Mouse (Mus musculus) cerebral cortex, adult 2 months (tissue): Measurements from ENCODE around the gene Tada2b.

Source experiments
- WGBS: fragments of 180-500 bp; shearing (Covaris S2); methylation state at CpG from one replicate; pipeline ENCODE4 v1.1.7; 2018; 5-methylcytosine and 5-hydroxymethylcytosine counted together

The Tada2b gene

DNA sequence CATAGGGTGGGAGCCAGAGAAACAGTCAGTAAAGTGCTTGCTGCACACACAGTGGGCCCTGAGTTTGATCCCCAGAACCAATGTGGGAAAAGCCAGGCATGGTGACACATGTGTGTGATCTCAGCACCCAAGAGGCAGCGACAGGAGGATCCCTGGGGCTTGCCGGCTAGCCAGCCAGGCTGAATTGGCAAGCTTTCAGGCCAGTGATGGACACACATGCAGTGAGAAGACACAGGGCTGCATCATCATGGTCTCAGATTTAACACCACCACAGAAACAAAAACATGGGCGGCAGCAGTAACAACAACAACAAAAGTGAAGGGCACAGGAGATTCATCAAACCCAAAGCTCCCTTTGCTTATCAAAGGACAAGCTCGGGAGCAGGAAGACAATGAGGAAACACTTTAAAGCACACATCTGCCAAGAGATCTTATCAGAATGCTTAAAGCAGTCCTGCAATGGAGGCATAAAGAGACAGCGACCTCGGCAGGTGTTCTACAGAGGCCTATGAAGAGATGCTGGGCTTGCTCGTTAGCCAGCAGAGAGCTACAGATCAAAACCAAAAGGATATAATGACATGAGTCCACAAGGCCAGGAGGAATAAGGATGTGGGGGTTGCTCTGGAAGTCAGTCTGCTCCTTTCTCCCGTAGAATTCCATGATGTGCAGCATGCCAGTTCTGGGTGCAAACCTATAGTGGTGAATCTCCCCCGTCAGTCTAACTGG is 37.8 kb downstream of the Tada2b start:
- 70% methylated on average over 9 of the region's 9 CpGs for WGBS

DNA sequence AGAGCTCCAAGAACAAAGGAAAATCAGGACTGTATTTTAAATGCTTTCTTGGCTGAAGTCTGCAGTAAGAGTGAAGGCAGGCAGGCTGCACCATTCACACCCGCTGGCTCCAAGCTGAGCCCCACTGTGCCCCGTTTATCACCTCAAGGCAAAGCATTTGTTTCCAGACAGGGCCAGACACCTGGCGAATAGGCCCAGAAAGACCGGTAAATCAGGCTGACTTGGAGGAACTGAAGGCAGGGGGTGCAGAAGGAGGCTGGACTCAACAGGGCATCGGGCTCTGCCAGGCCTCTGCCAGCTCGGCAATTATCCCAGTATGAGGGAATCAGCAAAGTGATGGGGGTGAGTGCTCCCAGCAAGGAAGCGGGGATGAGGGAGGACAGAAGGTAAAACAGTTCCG is 39.1 kb downstream of the Tada2b start:
- 56% methylated on average over 8 of the region's 8 CpGs for WGBS

DNA sequence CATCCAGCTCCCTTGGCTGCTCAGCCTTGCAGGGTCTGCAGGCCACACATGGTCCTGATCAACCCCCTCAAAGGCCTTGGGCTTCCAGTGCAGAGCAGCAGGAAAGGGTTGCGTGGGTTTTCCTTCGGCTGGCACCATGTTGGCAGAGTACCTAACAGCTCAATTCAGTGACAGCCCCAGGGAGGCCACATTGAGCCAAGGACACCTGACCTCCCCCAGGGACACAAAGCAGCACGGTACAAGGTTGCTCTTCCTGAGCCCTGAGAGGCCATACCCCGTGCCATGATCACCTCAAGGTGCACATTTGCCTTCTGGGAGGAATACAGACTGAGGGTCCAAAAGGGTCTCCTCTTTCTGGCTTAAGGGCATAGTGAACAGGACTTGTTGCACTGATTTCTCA is 39.5 kb downstream of the Tada2b start:
- WGBS = 71% methylated on average over 4 of the region's 4 CpGs

DNA sequence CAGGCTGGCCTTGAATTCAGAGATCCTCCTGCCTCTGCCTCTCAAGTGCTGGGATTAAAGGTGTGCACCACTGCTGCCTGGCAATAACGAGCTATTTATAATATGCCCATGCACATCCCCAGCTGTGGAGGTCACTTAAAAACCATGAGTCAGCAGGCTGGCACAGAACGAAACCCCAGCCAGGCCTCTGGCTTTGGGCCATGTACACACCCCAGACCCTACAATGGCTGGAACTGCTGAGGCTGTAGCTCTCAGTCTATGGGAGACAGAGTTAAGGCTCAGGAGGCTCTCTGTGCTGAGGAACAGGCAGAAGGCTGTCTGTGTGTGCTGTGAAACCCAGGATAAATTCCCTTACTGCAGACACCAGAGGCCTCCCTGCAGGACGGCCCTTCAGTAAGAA is 43.3 kb downstream of the Tada2b start:
- WGBS = 58% methylated on average over 3 of the region's 3 CpGs

DNA sequence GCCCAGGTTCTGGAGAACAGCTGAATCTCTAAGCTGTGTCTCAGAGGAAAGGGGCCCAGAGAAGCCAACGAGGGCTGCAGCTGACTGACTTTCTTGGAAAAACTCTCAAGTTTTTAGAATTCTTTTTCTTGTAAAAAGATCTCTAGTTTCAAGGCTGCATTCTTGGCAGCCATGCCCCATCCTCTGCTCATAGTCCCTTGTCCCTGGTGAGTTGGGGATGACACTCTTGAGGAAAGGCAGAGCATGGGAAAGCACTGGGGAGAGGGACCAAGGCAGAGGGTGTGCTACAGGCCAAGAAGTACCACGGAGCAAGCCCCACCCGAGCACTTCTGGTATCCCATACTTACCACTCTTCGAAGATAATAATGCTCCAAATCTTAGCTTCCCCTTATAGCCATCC is 47.2 kb downstream of the Tada2b start:
- WGBS = 74% methylated on average over 4 of the region's 4 CpGs

DNA sequence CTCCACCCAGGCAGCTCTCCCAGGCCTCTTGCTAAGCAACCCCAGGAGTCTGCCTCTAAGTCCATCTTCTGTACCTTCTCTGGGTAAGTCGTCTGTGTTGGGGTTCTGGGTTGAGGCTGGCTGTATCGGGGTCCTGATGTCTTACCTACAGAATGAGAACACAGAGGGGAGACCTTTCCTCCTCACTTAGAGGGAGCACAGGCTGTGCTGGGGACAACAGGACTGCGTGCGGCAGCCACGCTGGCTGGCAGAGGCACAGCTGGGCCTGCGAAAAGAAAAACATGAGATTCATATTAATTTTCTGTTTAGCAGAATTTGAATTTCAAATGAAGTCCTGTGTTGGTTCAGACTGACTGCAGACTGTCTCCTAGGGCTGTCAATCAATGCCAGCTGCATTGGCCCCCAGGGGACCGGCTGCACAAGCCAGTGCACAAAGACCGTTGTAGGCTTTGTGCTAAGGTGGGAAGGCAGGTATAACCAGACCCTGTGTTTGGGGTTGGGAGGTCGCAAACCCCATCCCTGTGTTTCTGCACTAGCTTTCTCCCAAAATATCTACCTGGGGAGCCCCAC is 49.6 kb downstream of the Tada2b start:
- 76% methylated on average over 9 of the region's 9 CpGs for WGBS

DNA sequence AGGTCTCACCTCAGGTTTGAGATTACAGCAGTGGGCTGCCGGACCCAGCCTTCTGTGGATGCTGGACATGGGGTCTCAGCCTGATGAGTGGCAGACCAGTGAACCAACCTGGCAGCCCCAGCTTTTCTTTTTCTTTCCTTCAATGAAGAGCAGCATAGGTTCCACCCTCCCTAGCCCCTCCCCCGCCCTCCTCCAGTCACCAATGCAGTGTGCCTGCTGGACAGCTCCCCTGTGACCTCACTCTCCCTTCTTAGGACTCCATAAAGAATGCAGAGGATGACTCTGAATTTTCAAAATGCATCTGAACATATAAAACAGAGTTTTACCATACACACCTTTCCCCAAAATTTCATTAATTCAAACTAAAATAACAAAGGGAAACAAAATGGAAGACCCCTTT is 52.4 kb downstream of the Tada2b start:
- 83% methylated on average over 2 of the region's 2 CpGs for WGBS

DNA sequence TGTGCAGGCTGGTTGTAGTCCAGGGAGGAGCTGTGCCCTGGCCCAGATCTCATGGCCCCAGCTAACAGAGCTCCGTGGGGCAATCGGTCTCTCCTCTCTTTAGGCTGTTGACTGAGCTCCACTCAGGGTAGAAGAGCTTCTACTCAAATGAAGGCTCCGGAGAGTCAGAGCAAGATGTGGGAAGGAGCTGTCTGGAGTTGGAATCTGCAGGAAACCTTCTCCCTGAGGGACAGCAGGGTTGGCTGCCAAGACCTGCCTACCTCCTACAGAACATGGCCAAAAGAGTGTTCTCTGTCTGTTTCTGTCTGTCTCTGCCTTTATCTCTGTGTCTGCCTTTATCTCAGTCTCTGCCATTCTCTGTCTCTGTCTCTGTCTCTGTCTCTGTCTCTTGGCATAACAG is 54.5 kb downstream of the Tada2b start:
- 61% methylated on average over 3 of the region's 3 CpGs for WGBS

DNA sequence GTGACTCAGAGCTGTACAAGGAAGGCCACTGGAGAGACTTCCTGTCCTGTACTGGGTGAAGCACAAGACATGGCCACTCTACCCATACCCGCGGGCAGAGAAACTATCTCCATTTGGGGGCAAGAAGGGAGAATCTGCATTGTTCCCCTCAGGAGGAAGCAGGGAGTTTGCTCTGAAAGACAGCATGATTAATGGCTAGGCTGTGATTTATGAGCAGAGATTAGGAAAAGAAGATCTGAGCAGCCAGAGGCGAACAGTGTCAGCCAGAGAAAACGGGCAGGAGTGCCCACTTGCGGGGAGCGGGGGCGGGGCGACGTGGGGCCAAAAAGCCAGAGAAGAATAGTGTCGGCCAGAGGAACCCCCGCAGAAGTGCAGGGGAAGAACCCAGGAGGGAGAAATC is 56.3 kb downstream of the Tada2b start:
- 75% methylated on average over 11 of the region's 11 CpGs for WGBS

DNA sequence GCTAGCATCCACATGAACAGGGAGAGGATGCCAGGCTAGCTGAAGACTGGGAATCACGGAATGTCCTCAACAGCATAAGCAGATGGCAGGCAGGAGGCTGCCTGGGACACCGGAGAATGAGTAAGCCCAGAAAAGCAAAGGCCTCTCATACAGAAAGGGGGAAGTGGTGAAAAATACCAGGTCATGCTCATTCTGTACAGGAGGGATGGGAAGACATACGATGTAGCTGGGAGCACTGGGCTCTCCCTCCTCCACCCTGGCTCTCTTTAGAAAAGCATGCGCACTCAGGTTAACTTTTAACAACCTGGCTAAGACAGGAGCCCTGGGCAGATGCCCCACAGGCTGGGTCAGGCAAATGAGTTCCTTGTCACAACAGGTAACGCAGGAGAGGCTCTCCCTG is 57.7 kb downstream of the Tada2b start:
- 59% methylated on average over 5 of the region's 5 CpGs for WGBS
